Mouse (Mus musculus) layer of hippocampus, postnatal 10 days (tissue): ENCODE measurements around the gene Scn7a. TPM values are rescaled to one million over a fixed set of nuclear protein-coding genes. Genes with fewer than 3 reads are reported as not detected.

Source experiments
- total RNA-seq, 2 experiments: library from RNA; stranded (reverse); gene quantifications; 2 replicates each; pipeline ENCODE4 v1.2.3; 2021

Scn7a gene
- total RNA-seq, 2 experiments from 2014 or later = 0.94 to 0.98 TPM

Other genes with a start within 250 kb of the Scn7a start
- 1 to 10 TPM; 5.6 to 6.7 TPM for gene Scn9a, start 150.0 kb downstream of the Scn7a start, total RNA-seq